Mouse (Mus musculus): ENCODE data around the gene Gpr3. TPM values are rescaled to one million over a fixed set of nuclear protein-coding genes. Genes with fewer than 3 reads are reported as not detected.

Gene Gpr3
- polyA plus RNA-seq, 1 experiment, result 0.52 TPM

DNA sequence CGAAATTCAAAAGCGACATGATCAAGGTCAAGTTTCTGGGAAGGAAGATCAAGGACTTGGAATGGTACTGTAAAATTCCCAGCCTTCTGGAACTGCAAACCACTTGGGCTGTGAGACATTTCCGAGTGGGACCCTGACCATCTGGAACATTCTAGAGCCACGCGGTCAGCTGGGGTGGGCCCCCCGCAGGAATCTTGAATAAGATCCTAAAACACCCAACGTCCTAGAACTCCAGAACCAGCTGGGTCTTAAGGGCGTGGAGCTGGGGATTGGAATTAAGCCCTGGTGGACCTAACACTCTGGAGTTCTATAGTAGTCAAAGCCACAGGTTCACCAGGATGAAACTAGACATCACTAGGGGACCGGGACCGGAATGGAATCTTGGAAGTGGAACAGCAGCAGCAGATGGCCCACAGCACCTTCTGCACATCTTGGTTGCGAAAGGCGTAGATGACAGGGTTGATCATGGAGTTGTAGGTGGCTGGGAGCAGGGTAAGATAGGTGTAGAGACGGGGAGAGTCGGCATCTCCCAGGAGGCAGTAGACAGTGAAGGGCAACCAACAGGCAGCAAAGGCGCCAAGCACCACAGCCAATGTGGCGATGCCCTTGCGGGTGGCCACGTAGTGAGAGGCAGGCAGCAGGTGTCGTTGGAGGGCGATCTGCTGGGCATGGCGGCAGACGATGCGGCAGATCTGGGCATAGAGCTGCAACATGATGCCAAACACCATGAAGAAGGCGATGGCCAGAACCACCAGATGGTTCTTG, 2.1 kb downstream of the Gpr3 start:
- Histone ChIP-seq H3K36me3 (ENCODE audit: control insufficient read depth, insufficient read depth, low read length, poor library complexity, severe bottlenecking) (no peaks in the 10 kb centered on the region), H3K27ac (ENCODE audit: insufficient read depth, low read length) (no peak overlapping the region), H3K4me1 (ENCODE audit: control insufficient read depth, insufficient read depth, low read length) (no peaks in the 10 kb centered on the region), H3K9ac (ENCODE audit: low read depth, poor library complexity, severe bottlenecking) (no peak overlapping the region), H3K4me3 (ENCODE audit: low read depth, low read length) (no peak overlapping the region), H3K27me3 (ENCODE audit: control insufficient read depth, insufficient read depth, low read length, poor library complexity, severe bottlenecking) (no peaks in the 10 kb centered on the region), H3K9me3 (replicated peaks; ENCODE audit: control insufficient read depth, insufficient read depth, low read length, poor library complexity, severe bottlenecking) (no peaks in the 10 kb centered on the region)
- TF ChIP-seq CTCF (IDR thresholded peaks at IDR 0.05; ENCODE audit: low read depth, low read length), result no peak
- no peak for TF ChIP-seq EP300 (IDR thresholded peaks at IDR 0.05; ENCODE audit: insufficient read depth, low read depth, low read length)
- TF ChIP-seq POLR2A (IDR thresholded peaks at IDR 0.05; ENCODE audit: insufficient read depth, low read length), result no peak

GRCm38 (mm10) chr4:133209366-133209765, 3.0 kb downstream of the Gpr3 start:
- Histone ChIP-seq H3K4me3 (ENCODE audit: low read depth, low read length) (no peak overlapping the region), H3K27me3 (ENCODE audit: control insufficient read depth, insufficient read depth, low read length, poor library complexity, severe bottlenecking) (no peaks in the 10 kb centered on the region), H3K9me3 (replicated peaks; ENCODE audit: control insufficient read depth, insufficient read depth, low read length, poor library complexity, severe bottlenecking) (no peaks in the 10 kb centered on the region), H3K36me3 (ENCODE audit: control insufficient read depth, insufficient read depth, low read length, poor library complexity, severe bottlenecking) (no peaks in the 10 kb centered on the region), H3K9ac (ENCODE audit: low read depth, poor library complexity, severe bottlenecking) (no peak overlapping the region), H3K4me1 (ENCODE audit: control insufficient read depth, insufficient read depth, low read length) (no peaks in the 10 kb centered on the region), H3K27ac (ENCODE audit: insufficient read depth, low read length) (no peak overlapping the region)
- TF ChIP-seq CTCF (IDR thresholded peaks at IDR 0.05; ENCODE audit: low read depth, low read length) (peak; percentile 80), EP300 (IDR thresholded peaks at IDR 0.05; ENCODE audit: insufficient read depth, low read depth, low read length) (no peak)

- Histone ChIP-seq H3K27ac (ENCODE audit: insufficient read depth, low read length) (no peak overlapping the region), H3K36me3 (ENCODE audit: control insufficient read depth, insufficient read depth, low read length, poor library complexity, severe bottlenecking) (no peaks in the 10 kb centered on the region), H3K9ac (ENCODE audit: low read depth, poor library complexity, severe bottlenecking) (no peak overlapping the region), H3K27me3 (ENCODE audit: control insufficient read depth, insufficient read depth, low read length, poor library complexity, severe bottlenecking) (no peaks in the 10 kb centered on the region), H3K4me3 (ENCODE audit: low read depth, low read length) (no peak overlapping the region), H3K4me1 (ENCODE audit: control insufficient read depth, insufficient read depth, low read length) (peaks cover 2% of the 10 kb centered on the region), H3K9me3 (replicated peaks; ENCODE audit: control insufficient read depth, insufficient read depth, low read length, poor library complexity, severe bottlenecking) (no peaks in the 10 kb centered on the region)
- TF ChIP-seq CTCF (IDR thresholded peaks at IDR 0.05; ENCODE audit: low read depth, low read length) (no peak), EP300 (IDR thresholded peaks at IDR 0.05; ENCODE audit: insufficient read depth, low read depth, low read length) (no peak), POLR2A (IDR thresholded peaks at IDR 0.05; ENCODE audit: insufficient read depth, low read length) (no peak)
Observed at GRCm38 (mm10) chr4:133204379-133204778, 8.0 kb downstream of the Gpr3 start.

DNA sequence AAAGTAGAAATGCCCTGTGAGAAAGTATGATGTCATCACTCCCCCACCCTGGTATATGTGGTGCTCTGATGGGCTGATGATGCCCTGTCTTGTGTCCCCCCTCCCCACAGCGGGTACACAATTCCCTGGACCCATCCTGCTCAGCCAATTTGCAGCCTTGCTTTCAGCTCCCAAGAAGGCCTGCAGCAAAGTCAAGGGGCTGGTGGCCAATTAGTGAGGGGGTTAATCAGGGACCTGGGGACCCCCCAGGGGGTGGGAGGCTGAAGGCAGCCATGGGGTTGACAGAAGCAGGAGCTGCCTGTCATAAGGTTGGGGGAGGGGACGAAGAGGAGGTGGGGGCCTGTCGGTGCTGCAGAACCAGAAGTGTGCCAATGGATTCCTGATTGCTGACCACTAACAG, 8.7 kb downstream of the Gpr3 start:
- H3K36me3 ChIP-seq (ENCODE audit: control insufficient read depth, insufficient read depth, low read length, poor library complexity, severe bottlenecking), result no peaks in the 10 kb centered on the region
- no peak overlapping the region for H3K4me3 ChIP-seq (ENCODE audit: low read depth, low read length)
- peaks cover 2% of the 10 kb centered on the region for H3K4me1 ChIP-seq (ENCODE audit: control insufficient read depth, insufficient read depth, low read length)
- H3K9me3 ChIP-seq (replicated peaks; ENCODE audit: control insufficient read depth, insufficient read depth, low read length, poor library complexity, severe bottlenecking), result no peaks in the 10 kb centered on the region
- H3K27me3 ChIP-seq (ENCODE audit: control insufficient read depth, insufficient read depth, low read length, poor library complexity, severe bottlenecking), result no peaks in the 10 kb centered on the region
- TF ChIP-seq CTCF (IDR thresholded peaks at IDR 0.05; ENCODE audit: low read depth, low read length) (no peak), POLR2A (IDR thresholded peaks at IDR 0.05; ENCODE audit: insufficient read depth, low read length) (no peak), EP300 (IDR thresholded peaks at IDR 0.05; ENCODE audit: insufficient read depth, low read depth, low read length) (no peak)
- no peak overlapping the region for H3K9ac ChIP-seq (ENCODE audit: low read depth, poor library complexity, severe bottlenecking)
- H3K27ac ChIP-seq (ENCODE audit: insufficient read depth, low read length), result no peak overlapping the region

DNA sequence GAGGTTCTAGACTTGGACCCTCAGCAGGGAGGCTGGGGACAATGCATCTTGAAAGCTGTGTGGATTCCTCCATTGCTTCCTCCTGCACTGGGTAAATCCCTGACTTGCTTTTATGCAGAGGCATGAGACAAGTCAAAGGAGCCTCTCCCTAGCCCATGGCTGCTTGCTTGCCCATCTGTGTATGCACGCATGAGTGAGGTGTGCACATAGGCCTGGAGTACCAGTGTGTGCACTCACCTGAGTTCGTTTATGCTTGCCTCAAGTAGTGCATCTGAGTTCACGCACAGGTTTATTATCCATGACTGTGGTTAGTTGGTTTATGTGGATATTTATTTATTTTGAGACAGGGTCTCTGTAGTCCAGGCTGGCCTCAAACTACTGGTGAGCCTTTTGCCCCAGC, 10.1 kb downstream of the Gpr3 start:
- Histone ChIP-seq H3K4me1 (ENCODE audit: control insufficient read depth, insufficient read depth, low read length) (peaks cover 2% of the 10 kb centered on the region), H3K27ac (ENCODE audit: insufficient read depth, low read length) (no peak overlapping the region), H3K4me3 (ENCODE audit: low read depth, low read length) (no peak overlapping the region), H3K9me3 (replicated peaks; ENCODE audit: control insufficient read depth, insufficient read depth, low read length, poor library complexity, severe bottlenecking) (no peaks in the 10 kb centered on the region), H3K9ac (ENCODE audit: low read depth, poor library complexity, severe bottlenecking) (no peak overlapping the region), H3K27me3 (ENCODE audit: control insufficient read depth, insufficient read depth, low read length, poor library complexity, severe bottlenecking) (no peaks in the 10 kb centered on the region), H3K36me3 (ENCODE audit: control insufficient read depth, insufficient read depth, low read length, poor library complexity, severe bottlenecking) (no peaks in the 10 kb centered on the region)
- no peak for TF ChIP-seq EP300 (IDR thresholded peaks at IDR 0.05; ENCODE audit: insufficient read depth, low read depth, low read length)
- TF ChIP-seq CTCF (IDR thresholded peaks at IDR 0.05; ENCODE audit: low read depth, low read length), result no peak
- no peak for TF ChIP-seq POLR2A (IDR thresholded peaks at IDR 0.05; ENCODE audit: insufficient read depth, low read length)

DNA sequence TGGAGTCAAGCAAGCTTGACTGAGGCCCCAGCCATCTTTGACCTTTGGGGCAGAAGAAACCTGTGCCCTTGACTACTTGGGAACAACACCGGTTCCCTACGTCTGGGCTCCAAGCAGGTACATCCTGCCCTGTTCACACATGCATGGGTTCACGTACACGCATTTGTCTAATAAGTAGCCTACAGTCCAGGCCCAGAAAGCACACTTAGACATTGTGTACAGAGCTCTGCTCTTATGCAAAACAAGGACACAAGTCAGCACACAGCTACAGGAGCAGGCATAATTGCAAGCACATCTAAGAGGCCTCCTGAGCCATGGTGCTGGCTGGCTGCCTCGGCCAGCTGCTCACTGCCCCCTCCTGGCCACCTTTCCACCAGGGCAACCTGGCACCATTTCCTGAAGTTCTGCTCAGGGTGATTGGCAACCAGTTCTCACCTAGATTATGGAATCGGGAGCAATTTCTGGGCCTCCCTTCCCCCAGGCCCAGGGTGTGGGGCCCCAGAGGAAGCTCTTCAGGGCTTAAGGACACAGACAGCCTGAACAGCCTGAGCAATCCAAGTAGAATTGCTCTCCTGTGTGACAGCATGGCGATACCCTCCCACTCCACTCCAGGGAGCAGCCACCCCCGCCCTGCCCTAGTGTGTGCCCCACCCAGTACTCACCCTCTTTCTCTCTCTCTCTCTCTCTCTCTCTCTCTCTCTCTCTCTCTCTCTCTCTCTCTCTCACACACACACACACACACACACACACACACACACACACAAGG, 11.1 kb downstream of the Gpr3 start:
- Histone ChIP-seq H3K9me3 (replicated peaks; ENCODE audit: control insufficient read depth, insufficient read depth, low read length, poor library complexity, severe bottlenecking) (no peaks in the 10 kb centered on the region), H3K36me3 (ENCODE audit: control insufficient read depth, insufficient read depth, low read length, poor library complexity, severe bottlenecking) (no peaks in the 10 kb centered on the region), H3K4me3 (ENCODE audit: low read depth, low read length) (peak overlapping the region; percentile 1; the same call in 1 of the 2 replicates), H3K27me3 (ENCODE audit: control insufficient read depth, insufficient read depth, low read length, poor library complexity, severe bottlenecking) (no peaks in the 10 kb centered on the region), H3K27ac (ENCODE audit: insufficient read depth, low read length) (no peak overlapping the region), H3K9ac (ENCODE audit: low read depth, poor library complexity, severe bottlenecking) (no peak overlapping the region), H3K4me1 (ENCODE audit: control insufficient read depth, insufficient read depth, low read length) (peaks cover 2% of the 10 kb centered on the region)
- TF ChIP-seq CTCF (IDR thresholded peaks at IDR 0.05; ENCODE audit: low read depth, low read length) (peak; percentile 54), EP300 (IDR thresholded peaks at IDR 0.05; ENCODE audit: insufficient read depth, low read depth, low read length) (no peak)

All from ES-Bruce4 (cell line).